Mouse (Mus musculus) kidney, adult 2 months (tissue): ENCODE results near the gene Gstt4.
A peak's percentile ranks its signal among the peaks of the same experiment; 100 is the strongest.

Source experiments
- CTCF ChIP-seq: fragments of 200-500 bp; conservative IDR thresholded peaks from 2 replicates; pipeline ENCODE4 v1.5.1; 2011; ENCODE audit warnings: low read depth, mild to moderate bottlenecking, control low read depth, low read length, moderate library complexity, mixed read lengths; ENCODE audit not compliant: insufficient read depth, insufficient read length
- POLR2A ChIP-seq: fragments of 200-500 bp; IDR thresholded peaks from one replicate; pipeline ENCODE4 v1.6.1; 2011; ENCODE audit warnings: low read depth, low read length, control low read depth

GRCm38 (mm10) chr10:75818641-75819040, 3.7 kb downstream of the Gstt4 start:
- TF ChIP-seq CTCF (0 out of 2 replicates have a peak, but pooled peaks have one; percentile 23), POLR2A (no peak)
